Mouse (Mus musculus): Measurements from ENCODE around the gene S100a4. TPM values are rescaled to one million over a fixed set of nuclear protein-coding genes. Genes with fewer than 3 reads are reported as not detected.
A peak's percentile ranks its signal among the peaks of the same experiment; 100 is the strongest.

Gene S100a4
- polyA plus RNA-seq, 1 experiment from 2014 or later: 15.1 TPM

DNA sequence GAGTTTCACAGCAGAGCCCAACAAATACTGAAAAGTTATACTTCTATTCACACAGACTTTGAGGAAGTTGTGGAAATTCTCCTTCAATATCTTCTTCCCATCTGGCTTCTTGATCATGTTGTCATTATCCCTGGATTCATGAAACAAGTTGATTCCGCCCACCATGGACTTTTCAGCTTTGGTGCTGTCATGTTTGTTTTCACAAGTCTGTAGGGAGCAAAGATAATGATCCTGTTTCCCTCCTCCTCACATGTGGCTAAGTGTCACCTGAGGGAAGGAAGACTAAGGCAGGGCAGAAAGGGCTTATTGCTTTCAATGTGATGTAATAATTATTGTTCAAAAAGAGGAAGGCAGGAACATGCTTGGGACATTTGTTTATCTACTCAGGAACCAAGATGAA lies 43.7 kb downstream of the S100a4 start:
- no peaks in the 10 kb centered on the region for H3K4me1 ChIP-seq (ENCODE audit: control insufficient read depth, insufficient read depth, low read length)
- no peaks in the 10 kb centered on the region for H3K9me3 ChIP-seq (replicated peaks; ENCODE audit: control insufficient read depth, low read length)
- no peaks in the 10 kb centered on the region for H3K36me3 ChIP-seq (ENCODE audit: control insufficient read depth, insufficient read depth, low read length)
- H3K9ac ChIP-seq (ENCODE audit: low read length): no peak overlapping the region
- 59% methylated on average over 1 of the region's 1 CpGs for WGBS
- no peaks in the 10 kb centered on the region for H3K27me3 ChIP-seq (ENCODE audit: control insufficient read depth, insufficient read depth, low read length)
- no peak overlapping the region for H3K27ac ChIP-seq (ENCODE audit: low read length)
- no peak for ATAC-seq (ENCODE audit: insufficient read depth, low FRiP score)
- H3K4me3 ChIP-seq (replicated peaks; ENCODE audit: low read length): no peak overlapping the region
- H3K4me2 ChIP-seq (ENCODE audit: low read depth, low read length): no peak overlapping the region

GRCm38 (mm10) chr3:90648981-90649380 lies 45.4 kb downstream of the S100a4 start:
- Histone ChIP-seq H3K4me2 (ENCODE audit: low read depth, low read length) (no peak overlapping the region), H3K27ac (ENCODE audit: low read length) (no peak overlapping the region), H3K4me3 (replicated peaks; ENCODE audit: low read length) (no peak overlapping the region), H3K36me3 (ENCODE audit: control insufficient read depth, insufficient read depth, low read length) (no peaks in the 10 kb centered on the region), H3K9ac (ENCODE audit: low read length) (no peak overlapping the region), H3K9me3 (replicated peaks; ENCODE audit: control insufficient read depth, low read length) (no peaks in the 10 kb centered on the region), H3K27me3 (ENCODE audit: control insufficient read depth, insufficient read depth, low read length) (no peaks in the 10 kb centered on the region), H3K4me1 (ENCODE audit: control insufficient read depth, insufficient read depth, low read length) (no peaks in the 10 kb centered on the region)
- ATAC-seq (ENCODE audit: insufficient read depth, low FRiP score): no peak

GRCm38 (mm10) chr3:90649832-90650231 lies 46.3 kb downstream of the S100a4 start:
- Histone ChIP-seq H3K4me2 (ENCODE audit: low read depth, low read length) (no peak overlapping the region), H3K9me3 (replicated peaks; ENCODE audit: control insufficient read depth, low read length) (no peaks in the 10 kb centered on the region), H3K4me1 (ENCODE audit: control insufficient read depth, insufficient read depth, low read length) (no peaks in the 10 kb centered on the region), H3K4me3 (replicated peaks; ENCODE audit: low read length) (no peak overlapping the region), H3K9ac (ENCODE audit: low read length) (no peak overlapping the region), H3K36me3 (ENCODE audit: control insufficient read depth, insufficient read depth, low read length) (no peaks in the 10 kb centered on the region), H3K27ac (ENCODE audit: low read length) (no peak overlapping the region), H3K27me3 (ENCODE audit: control insufficient read depth, insufficient read depth, low read length) (no peaks in the 10 kb centered on the region)
- no peak for ATAC-seq (ENCODE audit: insufficient read depth, low FRiP score)
- WGBS: 89% methylated on average over 2 of the region's 2 CpGs

DNA sequence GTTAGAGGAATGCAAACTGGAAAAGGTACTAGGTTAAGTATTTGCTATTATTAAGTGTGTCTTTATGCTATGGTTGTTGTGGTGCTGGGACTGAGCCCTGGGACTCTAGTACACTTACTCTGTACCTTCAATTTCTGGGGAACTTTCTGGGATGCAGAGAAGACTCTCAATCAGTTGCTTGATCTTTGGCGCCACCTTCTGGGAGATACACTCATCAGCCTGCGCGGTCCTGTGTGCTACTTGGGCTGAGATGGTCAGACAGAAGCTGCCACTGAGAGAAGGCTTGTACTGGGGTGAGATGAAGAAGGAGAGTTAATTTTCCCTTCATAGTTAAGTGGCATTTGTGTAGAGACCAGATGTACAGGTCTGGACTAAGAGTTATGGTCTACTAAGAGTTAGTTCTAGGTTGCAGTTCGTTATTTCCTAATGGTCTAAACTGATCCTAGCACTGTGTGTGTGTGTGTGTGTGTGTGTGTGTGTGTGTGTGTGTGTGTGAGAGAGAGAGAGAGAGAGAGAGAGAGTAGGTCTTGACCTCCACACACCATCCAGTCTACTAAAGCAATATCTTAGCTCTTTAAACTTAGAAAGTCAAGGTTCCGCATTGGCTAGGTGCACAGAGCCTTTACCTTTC lies 49.4 kb downstream of the S100a4 start:
- Histone ChIP-seq H3K27me3 (ENCODE audit: control insufficient read depth, insufficient read depth, low read length) (no peaks in the 10 kb centered on the region), H3K4me2 (ENCODE audit: low read depth, low read length) (no peak overlapping the region), H3K4me3 (replicated peaks; ENCODE audit: low read length) (no peak overlapping the region), H3K27ac (ENCODE audit: low read length) (no peak overlapping the region), H3K36me3 (ENCODE audit: control insufficient read depth, insufficient read depth, low read length) (no peaks in the 10 kb centered on the region), H3K4me1 (ENCODE audit: control insufficient read depth, insufficient read depth, low read length) (no peaks in the 10 kb centered on the region), H3K9me3 (replicated peaks; ENCODE audit: control insufficient read depth, low read length) (no peaks in the 10 kb centered on the region), H3K9ac (ENCODE audit: low read length) (no peak overlapping the region)
- WGBS: 33% methylated on average over 5 of the region's 5 CpGs
- peak; percentile 79; the same call in 1 of the 2 replicates for ATAC-seq (ENCODE audit: insufficient read depth, low FRiP score)

GRCm38 (mm10) chr3:90653717-90654116 lies 50.1 kb downstream of the S100a4 start, which contains the start of gene S100a7a:
Gene S100a7a (plus strand): TSS chr3:90654017.
- Histone ChIP-seq H3K9ac (ENCODE audit: low read length) (no peak within 1 kb of the TSS), H3K9me3 (replicated peaks; ENCODE audit: control insufficient read depth, low read length) (no peaks in the 10 kb centered on the region), H3K27ac (ENCODE audit: low read length) (no peak within 1 kb of the TSS), H3K4me1 (ENCODE audit: control insufficient read depth, insufficient read depth, low read length) (no peaks in the 10 kb centered on the region), H3K4me3 (replicated peaks; ENCODE audit: low read length) (no peak within 1 kb of the TSS), H3K4me2 (ENCODE audit: low read depth, low read length) (no peak within 1 kb of the TSS), H3K36me3 (ENCODE audit: control insufficient read depth, insufficient read depth, low read length) (no peaks in the 10 kb centered on the region), H3K27me3 (ENCODE audit: control insufficient read depth, insufficient read depth, low read length) (no peaks in the 10 kb centered on the region)
- ATAC-seq (ENCODE audit: insufficient read depth, low FRiP score): no peak

Other genes starting within 250 kb of the S100a4 start
- gene Slc27a3, start 213.8 kb upstream of the S100a4 start, polyA plus RNA-seq (2015; fragmentation: Nextera tagmentation; extraction: Ambion mirVana): 10.1 TPM in 2 replicates
- 22.4 and 23.0 TPM in 2 replicates for gene Ints3, start 170.1 kb upstream of the S100a4 start, polyA plus RNA-seq (2015; fragmentation: Nextera tagmentation; extraction: Ambion mirVana)
- gene Npr1, start 137.9 kb upstream of the S100a4 start, polyA plus RNA-seq (2015; fragmentation: Nextera tagmentation; extraction: Ambion mirVana): 5.9 and 6.4 TPM in 2 replicates
- gene Ilf2, start 127.6 kb upstream of the S100a4 start, polyA plus RNA-seq (2015; fragmentation: Nextera tagmentation; extraction: Ambion mirVana): 137 and 147 TPM in 2 replicates
- gene Snapin, start 112.7 kb upstream of the S100a4 start, polyA plus RNA-seq (2015; fragmentation: Nextera tagmentation; extraction: Ambion mirVana): 77.5 and 79.1 TPM in 2 replicates
- gene Chtop, start 94.3 kb upstream of the S100a4 start, polyA plus RNA-seq (2015; fragmentation: Nextera tagmentation; extraction: Ambion mirVana): 92.7 and 105 TPM in 2 replicates
- 85.3 and 99.1 TPM in 2 replicates for gene S100a1, start 89.4 kb upstream of the S100a4 start, polyA plus RNA-seq (2015; fragmentation: Nextera tagmentation; extraction: Ambion mirVana)
- gene S100a13, start 89.3 kb upstream of the S100a4 start, polyA plus RNA-seq (2015; fragmentation: Nextera tagmentation; extraction: Ambion mirVana): 37.3 and 44.1 TPM in 2 replicates
- 149 and 199 TPM in 2 replicates for gene S100a14, start 76.9 kb upstream of the S100a4 start, polyA plus RNA-seq (2015; fragmentation: Nextera tagmentation; extraction: Ambion mirVana)
- gene S100a16, start 66.5 kb upstream of the S100a4 start, polyA plus RNA-seq (2015; fragmentation: Nextera tagmentation; extraction: Ambion mirVana): 407 and 487 TPM in 2 replicates
- 2.6 and 5.0 TPM in 2 replicates for gene S100a3, start 43.2 kb upstream of the S100a4 start, polyA plus RNA-seq (2015; fragmentation: Nextera tagmentation; extraction: Ambion mirVana)
- 0.93 and 1.3 TPM in 2 replicates for gene S100a2, start 13.5 kb upstream of the S100a4 start, polyA plus RNA-seq (2015; fragmentation: Nextera tagmentation; extraction: Ambion mirVana)
- gene Gm42674, start 1.9 kb upstream of the S100a4 start, polyA plus RNA-seq (2015; fragmentation: Nextera tagmentation; extraction: Ambion mirVana): not detected in 2 replicates
- 4.5 and 5.2 TPM in 2 replicates for gene S100a5, start 4.8 kb downstream of the S100a4 start, polyA plus RNA-seq (2015; fragmentation: Nextera tagmentation; extraction: Ambion mirVana)
- 820 and 892 TPM in 2 replicates for gene S100a6, start 9.1 kb downstream of the S100a4 start, polyA plus RNA-seq (2015; fragmentation: Nextera tagmentation; extraction: Ambion mirVana)
- 9.8 and 29.5 TPM in 2 replicates for gene S100a7a, start 50.2 kb downstream of the S100a4 start, polyA plus RNA-seq (2015; fragmentation: Nextera tagmentation; extraction: Ambion mirVana)
- 235 and 367 TPM in 2 replicates for gene S100a8, start 65.2 kb downstream of the S100a4 start, polyA plus RNA-seq (2015; fragmentation: Nextera tagmentation; extraction: Ambion mirVana)
- 151 and 235 TPM in 2 replicates for gene S100a9, start 92.0 kb downstream of the S100a4 start, polyA plus RNA-seq (2015; fragmentation: Nextera tagmentation; extraction: Ambion mirVana)
- gene Pglyrp4, start 123.1 kb downstream of the S100a4 start, polyA plus RNA-seq (2015; fragmentation: Nextera tagmentation; extraction: Ambion mirVana): 0.06 and 0.36 TPM in 2 replicates
- gene Gm5849, start 174.1 kb downstream of the S100a4 start, polyA plus RNA-seq (2015; fragmentation: Nextera tagmentation; extraction: Ambion mirVana): not detected in 2 replicates